Mouse (Mus musculus) mouse embryonic stem cell (cell line): Measurements from ENCODE around the gene Nacc1.
"Not testable (repeated sequence)": the region's sequence is repeated elsewhere in the genome, so short reads cannot be mapped to it uniquely, and the experiment has no call there.

Source experiments
- in situ Hi-C, 2 experiments: fragments of 300-500 bp; cut with MboI; formaldehyde crosslinking; loops; 1 replicate in 1 of 2; 3 replicates in 1 of 2; pipeline ENCODE4 v1.14.3; 2019 to 2020; ENCODE audit warnings: low sequenced_read_pairs in 2 of 2, low pct_unique_long_range_greater_than_20kb in 1 of 2, mixed read lengths in 1 of 2; ENCODE audit not compliant: unreplicated experiment in 1 of 2

The Nacc1 gene

GRCm38 (mm10) chr8:84682257-84682656 is 5.4 kb downstream of the Nacc1 start:
- in situ Hi-C loops: no loop called here

DNA sequence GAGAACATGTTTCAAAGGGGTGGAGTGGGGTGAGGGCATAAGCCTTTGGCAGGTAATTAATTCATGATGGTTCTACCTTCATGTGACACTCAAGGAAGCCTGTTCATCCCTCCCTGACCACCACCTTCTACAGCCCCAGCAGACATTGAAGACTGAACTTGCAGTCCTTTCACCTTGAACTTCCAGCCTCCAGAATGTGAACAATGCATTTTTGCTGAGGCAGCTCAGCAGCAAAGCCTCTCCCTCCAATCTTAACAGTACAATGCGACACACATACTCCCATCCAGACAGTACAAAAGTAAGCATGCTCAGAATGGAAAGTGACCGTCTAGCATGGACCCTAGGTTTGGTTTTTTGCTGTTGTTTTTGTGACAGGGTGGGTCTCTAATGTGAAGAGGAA is 6.2 kb downstream of the Nacc1 start:
- in situ Hi-C loops: no loop called here

DNA sequence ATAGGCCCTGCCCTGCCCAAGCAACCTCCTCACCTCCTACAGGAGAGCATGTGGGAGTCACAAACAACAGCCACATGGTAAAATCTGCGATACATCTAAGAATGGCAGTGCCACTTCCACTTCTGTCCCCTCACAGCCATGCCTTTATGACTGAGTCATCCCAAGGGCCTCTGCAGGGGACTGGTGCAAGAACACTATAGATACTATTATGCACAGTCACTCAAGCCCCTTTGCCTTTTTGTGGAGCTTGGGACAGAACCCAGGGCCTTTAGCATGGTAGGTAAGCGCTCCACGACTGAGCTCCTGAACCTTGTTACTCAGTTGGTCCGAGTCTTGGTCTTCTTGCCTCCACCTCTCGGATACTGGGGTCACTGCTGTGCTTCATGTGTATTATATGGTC is 10.4 kb downstream of the Nacc1 start:
- in situ Hi-C loops: no loop called here

DNA sequence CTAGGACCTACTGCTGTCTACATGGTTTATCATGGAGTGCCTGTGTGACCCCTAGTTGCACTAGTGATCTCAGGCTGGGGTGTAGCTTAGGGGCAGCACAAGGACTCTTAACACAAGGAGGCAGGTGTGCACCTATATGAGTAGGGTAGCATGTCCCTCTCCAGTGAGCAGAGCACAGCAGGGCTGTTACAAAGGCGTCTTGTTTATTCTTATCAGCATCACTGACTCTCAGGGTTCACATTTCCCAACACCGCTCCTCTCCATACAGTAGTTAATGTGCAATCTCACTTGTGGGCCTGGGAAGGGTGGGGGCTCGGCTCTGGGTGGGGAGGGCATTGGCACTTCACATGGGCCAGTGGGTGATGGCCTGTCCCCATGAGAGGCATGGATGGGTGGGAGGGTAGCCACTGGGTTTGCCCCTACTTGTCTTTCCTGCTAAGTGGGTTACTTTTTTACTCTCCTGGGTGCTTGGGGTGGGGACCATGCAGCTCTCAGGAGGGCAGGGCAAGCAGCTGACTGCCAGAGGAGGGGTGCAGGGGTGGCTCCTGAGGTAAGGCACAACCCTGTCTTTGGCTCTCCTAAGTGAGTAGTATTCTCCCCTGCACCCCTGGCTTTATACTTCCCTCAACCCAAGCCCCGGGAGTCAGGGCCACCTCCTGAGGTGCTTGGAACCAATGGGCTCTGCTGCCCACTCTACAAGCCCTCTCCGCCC is 17.2 kb downstream of the Nacc1 start:
- in situ Hi-C loops: not testable (repeated sequence)

- in situ Hi-C loops: no loop called here
These were observed 18.8 kb downstream of the Nacc1 start for GRCm38 (mm10) chr8:84668731-84669485.

DNA sequence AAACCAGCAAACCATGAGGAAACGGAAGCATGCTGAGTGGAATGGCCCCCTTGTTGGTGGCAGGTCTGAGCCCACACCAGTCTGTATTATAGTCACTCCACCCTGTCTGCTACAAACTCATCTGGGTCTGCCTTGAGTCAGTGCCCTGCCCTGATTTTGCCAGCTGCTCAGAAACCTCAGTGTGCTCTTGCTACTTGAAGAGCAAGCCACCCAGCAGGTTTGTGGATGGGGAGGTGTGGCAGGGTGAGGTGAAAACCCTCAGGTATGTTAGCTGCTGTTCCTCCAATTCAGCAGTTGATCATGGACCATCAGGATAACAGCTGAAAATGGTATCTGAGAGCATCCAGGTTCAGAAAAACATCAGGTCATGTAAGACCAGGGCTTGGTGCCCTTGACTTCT is 19.6 kb downstream of the Nacc1 start:
- in situ Hi-C loops: no loop called here

GRCm38 (mm10) chr8:84665385-84665893 is 22.2 kb downstream of the Nacc1 start:
- in situ Hi-C loops: no loop called here

GRCm38 (mm10) chr8:84664566-84665384 is 22.9 kb downstream of the Nacc1 start:
- in situ Hi-C loops: no loop called here

GRCm38 (mm10) chr8:84663483-84664327 is 24.0 kb downstream of the Nacc1 start:
- in situ Hi-C loops: no loop called here

DNA sequence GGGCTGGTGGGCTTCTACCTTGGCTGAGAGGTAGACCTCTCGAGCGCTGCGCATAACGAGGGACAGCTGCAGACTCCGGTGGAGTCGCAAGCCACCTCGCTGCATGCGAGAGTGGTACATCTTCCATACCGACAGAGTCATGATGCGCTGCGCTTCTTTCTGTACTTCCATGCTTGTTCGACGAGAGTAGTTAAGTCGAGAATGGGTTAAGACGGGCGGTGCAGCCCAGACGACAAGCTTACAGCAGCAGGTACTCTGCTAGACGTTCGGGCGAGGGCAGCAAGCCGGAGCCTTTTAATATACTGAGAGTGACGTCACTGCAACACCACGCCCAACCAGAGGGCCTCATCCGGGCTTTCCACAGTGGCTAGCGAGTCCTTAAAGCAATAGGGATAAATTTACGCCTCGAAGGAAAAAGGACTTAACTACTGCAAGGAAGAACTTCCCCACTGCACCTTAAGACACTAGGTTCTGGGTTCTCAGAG is 25.0 kb downstream of the Nacc1 start, which contains the start of gene Ier2:
Gene Ier2, minus strand, starts transcription at position 272 of the 485 bp plus-strand sequence.
- in situ Hi-C loops: no loop called here

- in situ Hi-C loops: no loop called here
These were observed 25.6 kb downstream of the Nacc1 start for GRCm38 (mm10) chr8:84661961-84662571.

GRCm38 (mm10) chr8:84661458-84661871 is 26.2 kb downstream of the Nacc1 start:
- in situ Hi-C loops: no loop called here

DNA sequence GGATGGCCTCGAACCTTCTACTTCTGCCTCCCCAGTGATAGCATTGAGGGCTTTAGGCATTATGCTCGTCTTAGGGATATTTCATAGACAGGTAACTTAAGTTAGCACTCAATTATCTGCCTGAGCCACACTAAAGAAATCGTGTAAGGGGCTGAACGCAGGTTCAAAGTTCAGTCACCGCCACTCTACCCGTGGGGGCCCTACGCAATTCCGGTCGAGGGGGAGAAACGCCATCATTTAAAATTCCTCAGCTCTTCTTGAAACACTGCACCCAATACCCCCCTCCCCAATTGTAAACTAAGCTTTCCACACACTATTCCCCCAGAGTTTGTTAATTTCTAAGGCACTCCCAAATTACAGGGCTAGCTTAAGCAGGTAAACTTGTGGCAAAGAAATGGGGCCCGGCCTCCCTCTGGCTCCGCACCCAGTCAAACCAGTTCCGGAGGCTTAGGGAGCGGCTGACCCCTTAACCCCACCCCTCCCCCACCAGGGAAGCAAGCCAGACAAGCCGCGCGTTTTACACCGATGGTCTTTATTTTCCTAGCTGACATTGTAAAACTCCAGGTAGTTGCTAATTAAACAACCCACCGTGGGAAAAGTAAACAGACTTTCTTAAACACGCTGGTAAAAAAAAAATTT is 26.7 kb downstream of the Nacc1 start:
- in situ Hi-C loops: no loop called here

DNA sequence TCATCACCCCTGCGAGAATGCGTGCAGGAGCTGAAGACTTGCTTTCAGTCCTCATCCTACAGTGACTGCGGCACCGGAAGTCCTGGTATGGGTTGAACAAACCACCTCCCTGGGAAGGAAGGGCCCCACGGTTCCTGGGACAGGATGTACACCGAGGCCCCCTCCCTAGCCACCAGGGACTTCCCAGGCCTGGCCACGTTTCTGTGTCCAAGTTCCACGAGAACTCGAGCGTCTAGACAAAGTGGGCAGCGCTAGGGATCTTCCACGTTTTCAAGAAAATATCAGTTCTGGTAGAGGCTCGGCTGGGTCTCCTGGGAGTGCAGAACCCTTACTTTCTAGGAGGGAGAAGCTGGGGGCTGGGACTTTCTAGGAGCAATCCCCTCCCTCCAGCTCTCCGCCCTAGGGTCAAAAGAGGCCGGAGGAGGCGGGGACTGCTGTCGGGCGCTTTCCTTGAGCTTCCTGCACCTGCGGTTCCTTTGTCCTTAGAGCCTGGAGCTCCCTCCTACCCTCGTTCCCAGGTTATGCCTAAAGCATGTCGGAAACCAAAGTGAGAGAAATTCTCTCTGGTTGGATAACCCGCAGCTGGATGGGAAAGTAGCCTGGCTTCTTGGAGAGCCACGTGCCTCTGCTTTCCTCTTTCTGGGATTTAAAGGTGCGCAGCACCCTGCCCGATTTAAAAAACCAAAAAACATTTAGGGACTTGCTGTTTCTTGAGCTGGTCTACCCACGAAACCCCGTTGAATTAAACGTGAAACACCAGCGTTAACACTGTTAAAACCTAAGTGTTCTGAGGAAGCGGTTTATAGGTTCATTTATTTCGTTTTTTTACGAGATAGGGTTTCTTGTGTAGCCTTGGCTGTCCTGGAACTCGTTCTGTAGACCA is 27.5 kb downstream of the Nacc1 start:
- in situ Hi-C loops: no loop called here

- in situ Hi-C loops: no loop called here
These were observed 28.7 kb downstream of the Nacc1 start for GRCm38 (mm10) chr8:84658951-84659350.

DNA sequence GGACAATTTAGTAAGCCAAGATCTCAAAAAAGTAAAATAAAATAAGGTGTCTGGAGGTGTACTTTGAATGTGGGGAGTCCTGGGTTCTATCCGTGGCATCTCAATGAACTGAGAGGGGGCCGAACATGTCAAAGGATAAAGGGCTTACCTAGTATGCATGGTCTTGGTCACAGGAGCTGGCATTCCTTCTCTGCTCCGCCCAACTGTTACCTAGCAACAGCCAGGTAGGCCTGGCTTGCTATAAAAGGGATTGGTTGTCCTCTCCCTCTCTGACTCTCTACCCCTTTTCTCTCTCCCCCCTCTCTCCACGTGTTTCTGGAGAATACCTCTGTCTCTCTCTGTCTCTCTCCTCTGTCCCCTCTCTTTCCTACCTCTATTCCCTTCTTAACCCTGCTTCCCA is 30.0 kb downstream of the Nacc1 start:
- in situ Hi-C loops: no loop called here
